ENCODE assay signal across 26 mouse cellular contexts in genomic region chr6:80162585-80162984, GRCm38 (mm10).
DNase-seq lines count a peak whose midpoint lies in the region; ATAC-seq and TF ChIP-seq lines count a peak whose summit lies in the region.
"Had no signal": no experiment of that assay in that cellular context is flagged by ENCODE, and none has a peak within 500 bp of the region (broad histone marks: within the 10 kb centered on the region; RNA-seq: fewer than 3 reads in every experiment).

No protein-coding gene starts in this region.

- no peak for TF ChIP-seq POLR2A in brain, embryonic 14.5 days (IDR thresholded peaks at IDR 0.05; ENCODE audit: borderline replicate concordance, extremely low read depth, insufficient read depth, insufficient read length, poor library complexity, severe bottlenecking)

- H3K4me2 ChIP-seq in midbrain, embryonic 14.5 days (ENCODE audit: low read length) = no peak overlapping the region
- H3K4me2 ChIP-seq in midbrain, embryonic 15.5 days = no peak overlapping the region
- H3K4me2 ChIP-seq: forebrain, embryonic 13.5 days; heart, embryonic 12.5 days; heart, embryonic 15.5 days; hindbrain, embryonic 13.5 days had no signal

- no peak overlapping the region for H3K27ac ChIP-seq in midbrain, embryonic 14.5 days (replicated peaks; ENCODE audit: low read depth, low read length)
- H3K27ac ChIP-seq in midbrain, embryonic 15.5 days = no peak overlapping the region
- H3K27ac ChIP-seq: forebrain, embryonic 10.5 days; forebrain, embryonic 13.5 days; gastrocnemius, adult 2 months; heart, embryonic 15.5 days; hindbrain, embryonic 10.5 days; hindbrain, embryonic 13.5 days had no signal

- H3K4me1 ChIP-seq in midbrain, embryonic 14.5 days (ENCODE audit: control insufficient read depth, insufficient read depth, low read length) = no peaks in the 10 kb centered on the region
- no peaks in the 10 kb centered on the region for H3K4me1 ChIP-seq in midbrain, embryonic 15.5 days
- H3K4me1 ChIP-seq: forebrain, embryonic 10.5 days; forebrain, embryonic 13.5 days; heart, embryonic 12.5 days; heart, embryonic 15.5 days; hindbrain, embryonic 10.5 days; hindbrain, embryonic 13.5 days had no signal

- H3K27me3 ChIP-seq in midbrain, embryonic 14.5 days (ENCODE audit: control insufficient read depth, insufficient read depth, low read length) = no peaks in the 10 kb centered on the region
- H3K27me3 ChIP-seq in midbrain, embryonic 15.5 days (replicated peaks) = no peaks in the 10 kb centered on the region
- H3K27me3 ChIP-seq: CH12.LX; forebrain, embryonic 13.5 days; heart, embryonic 12.5 days; heart, embryonic 15.5 days; hindbrain, embryonic 13.5 days had no signal

- no peak for ATAC-seq in midbrain, embryonic 14.5 days (ENCODE audit: low FRiP score, low TSS enrichment)
- no peak for ATAC-seq in midbrain, embryonic 15.5 days (replicated peaks)
- ATAC-seq: forebrain, embryonic 13.5 days; forebrain, postnatal 0 days had no signal

- WGBS in midbrain, embryonic 14.5 days = 59% methylated on average over 4 of the region's 4 CpGs
- 60% methylated on average over 4 of the region's 4 CpGs for WGBS in midbrain, embryonic 15.5 days

- H3K9ac ChIP-seq in midbrain, embryonic 14.5 days (replicated peaks; ENCODE audit: low read length) = no peak overlapping the region
- H3K9ac ChIP-seq in midbrain, embryonic 15.5 days = no peak overlapping the region
- H3K9ac ChIP-seq: forebrain, embryonic 13.5 days; forebrain, postnatal 0 days; heart, embryonic 12.5 days; heart, embryonic 15.5 days; hindbrain, embryonic 13.5 days had no signal

- H3K4me3 ChIP-seq in midbrain, embryonic 14.5 days (replicated peaks; ENCODE audit: low read depth, low read length) = no peak overlapping the region
- H3K4me3 ChIP-seq in midbrain, embryonic 15.5 days = no peak overlapping the region
- H3K4me3 ChIP-seq: forebrain, embryonic 10.5 days; forebrain, embryonic 13.5 days; gastrocnemius, adult 2 months; heart, embryonic 12.5 days; heart, embryonic 15.5 days; hindbrain, embryonic 10.5 days; hindbrain, embryonic 13.5 days had no signal

- H3K9me3 ChIP-seq in midbrain, embryonic 14.5 days (ENCODE audit: control insufficient read depth, low read length) = no peaks in the 10 kb centered on the region
- H3K9me3 ChIP-seq in midbrain, embryonic 15.5 days = no peaks in the 10 kb centered on the region
- H3K9me3 ChIP-seq: forebrain, embryonic 10.5 days; forebrain, embryonic 13.5 days; heart, embryonic 12.5 days; heart, embryonic 15.5 days; hindbrain, embryonic 10.5 days; hindbrain, embryonic 13.5 days had no signal

- DNase-seq in midbrain, embryonic 14.5 days = peak; percentile 15
- peak; percentile 7 for DNase-seq in MN1 (ENCODE audit: low spot score)
- DNase-seq in brain, embryonic 14.5 days (ENCODE audit: low read depth) = peak; percentile 32
- no peak for DNase-seq in layer of hippocampus, adult 11-12 months (ENCODE audit: low spot score)
- DNase-seq in natural killer cell, adult 2 months (ENCODE audit: low spot score in 2 of 2) = no peak
- DNase-seq: adrenal gland, adult 2 months; adrenal gland, postnatal 14 days; B cell, adult 2 months; cerebellum, adult 18-20 months; cerebellum, adult 9-10 months; cerebellum, postnatal 14 days; forebrain, postnatal 0 days; gastrocnemius, adult 2 months; gastrocnemius, postnatal 14 days; heart, adult 18-20 months; heart, postnatal 10 days; heart, postnatal 36 days had no signal

- no peak for TF ChIP-seq CTCF in brain, embryonic 14.5 days (IDR thresholded peaks at IDR 0.05; ENCODE audit: borderline replicate concordance, extremely low read depth, insufficient read depth, insufficient read length)

- H3K36me3 ChIP-seq in midbrain, embryonic 14.5 days (ENCODE audit: control insufficient read depth, insufficient read depth, low read length) = no peaks in the 10 kb centered on the region
- no peaks in the 10 kb centered on the region for H3K36me3 ChIP-seq in midbrain, embryonic 15.5 days (replicated peaks)
- H3K36me3 ChIP-seq: forebrain, embryonic 10.5 days; G1E; heart, embryonic 12.5 days; heart, embryonic 15.5 days; hindbrain, embryonic 10.5 days; hindbrain, embryonic 13.5 days had no signal

Comparison
In these comparisons a context has a peak if more than half of its experiments do, and no peak if none do; other contexts are left out.
1. DNase-seq: peak in midbrain, embryonic 14.5 days (single experiment), MN1 (single experiment) and brain, embryonic 14.5 days (single experiment); none in layer of hippocampus, adult 11-12 months (single experiment) and natural killer cell, adult 2 months (0 of 2).